Mouse (Mus musculus): ENCODE data around the gene Hist3h2ba.

Gene Hist3h2ba

DNA sequence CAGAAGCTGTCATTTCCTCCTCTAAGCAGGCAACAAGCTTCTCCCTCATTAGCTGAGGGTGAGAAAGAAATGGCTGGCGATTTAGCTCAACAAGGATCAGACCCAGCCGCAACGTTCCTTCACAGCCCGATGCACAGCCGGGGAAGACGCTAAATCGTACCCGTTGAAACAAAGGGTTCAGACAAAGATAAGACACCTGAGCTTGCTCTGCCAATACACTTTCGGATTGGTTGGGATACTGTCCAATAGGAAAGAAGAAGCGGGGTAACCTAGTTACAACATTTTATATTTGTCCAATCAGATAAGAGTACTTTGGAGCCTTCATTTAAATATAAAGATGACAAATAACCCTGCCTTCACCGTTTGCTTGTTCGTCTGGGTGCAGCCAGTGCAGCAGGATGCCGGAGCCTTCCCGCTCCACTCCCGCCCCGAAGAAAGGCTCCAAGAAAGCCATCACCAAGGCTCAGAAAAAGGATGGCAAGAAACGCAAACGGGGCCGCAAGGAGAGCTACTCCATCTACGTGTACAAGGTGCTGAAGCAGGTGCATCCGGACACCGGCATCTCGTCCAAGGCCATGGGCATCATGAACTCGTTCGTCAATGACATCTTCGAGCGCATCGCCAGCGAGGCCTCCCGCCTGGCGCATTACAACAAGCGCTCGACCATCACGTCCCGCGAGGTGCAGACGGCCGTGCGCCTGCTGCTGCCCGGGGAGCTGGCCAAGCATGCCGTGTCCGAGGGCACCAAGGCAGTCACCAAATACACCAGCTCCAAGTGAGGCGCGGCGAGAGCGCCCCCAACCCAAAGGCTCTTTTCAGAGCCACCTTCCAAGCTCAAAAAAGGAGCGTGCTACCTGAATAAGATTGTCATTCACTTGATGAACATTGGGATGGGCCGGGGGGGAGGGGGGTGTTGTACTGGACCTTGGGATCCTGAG is at the start of gene Hist3h2ba:
TSS of gene Hist3h2ba (plus strand) at position 379 of the 938 bp plus-strand sequence.
- in situ Hi-C loops (cut with MboI; ENCODE audit: low pct_unique_long_range_greater_than_20kb in 1 of 2, low sequenced_read_pairs in 2 of 2, unreplicated experiment in 1 of 2), result no loop called here

DNA sequence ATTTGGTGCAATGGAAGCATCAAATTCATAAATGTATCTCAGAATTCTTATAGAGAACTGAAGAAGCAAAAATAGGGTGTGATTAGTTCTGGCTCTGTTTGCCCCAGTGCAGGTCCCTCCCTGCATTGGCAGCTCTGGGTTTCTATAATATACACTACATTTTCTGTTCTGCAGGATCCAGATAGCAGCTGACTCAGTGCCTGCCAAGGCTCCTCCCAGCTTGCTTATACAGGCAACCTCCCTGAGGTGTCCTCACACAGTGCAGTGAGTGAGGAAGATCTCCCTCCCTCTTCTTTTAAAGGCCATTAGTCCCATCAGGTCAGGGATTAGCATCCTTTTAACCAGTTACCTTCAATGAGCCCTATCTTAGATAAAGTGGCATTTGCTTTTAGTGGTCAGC is 47.6 kb upstream of the Hist3h2ba start:
- in situ Hi-C loops (cut with MboI; ENCODE audit: low pct_unique_long_range_greater_than_20kb in 1 of 2, low sequenced_read_pairs in 2 of 2, unreplicated experiment in 1 of 2), result no loop called here

DNA sequence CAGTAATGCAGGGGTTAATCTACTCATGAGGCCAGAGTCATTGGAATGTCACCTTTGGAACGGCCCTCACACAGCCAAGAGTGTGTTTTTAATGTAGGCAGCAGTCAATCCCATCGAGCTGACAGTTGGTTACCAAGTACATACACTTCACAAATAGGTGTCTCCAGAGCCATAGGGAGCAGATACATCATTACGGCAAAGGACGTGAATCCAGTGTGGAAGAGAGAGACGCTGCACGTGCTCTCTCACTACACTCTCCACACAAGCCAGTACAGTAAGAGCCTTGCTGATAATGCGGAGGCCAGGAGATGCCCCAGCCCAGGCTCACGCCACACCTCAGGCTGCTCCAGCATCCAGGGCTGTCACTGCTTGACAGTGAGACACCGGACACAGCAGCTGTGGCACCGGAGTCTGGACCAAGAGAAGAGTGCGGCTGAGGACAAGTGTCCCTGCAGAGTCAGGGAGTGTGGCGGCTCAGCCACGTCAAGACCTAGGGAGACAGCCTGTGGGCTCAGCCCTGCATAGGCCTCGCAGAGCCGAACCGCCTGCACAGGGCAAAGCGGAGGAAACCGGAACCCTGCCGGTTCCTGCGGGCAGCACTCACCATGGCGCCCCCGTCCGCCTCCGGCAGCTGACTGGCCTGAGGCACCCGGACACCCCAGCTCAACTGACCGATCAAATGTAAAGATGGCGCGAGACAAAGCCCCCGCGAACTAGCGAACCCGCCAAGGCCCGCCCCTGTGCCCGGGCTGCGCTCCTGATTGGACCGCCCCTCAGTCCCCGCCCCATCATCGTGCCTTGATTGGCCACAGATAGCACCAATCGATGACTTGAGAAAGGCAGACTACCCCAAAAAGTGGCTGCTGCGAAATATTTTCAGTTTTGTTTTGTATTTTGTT is 45.0 kb upstream of the Hist3h2ba start, which contains the start of gene Zfp39:
TSS of gene Zfp39 (minus strand) at position 715 of the 899 bp plus-strand sequence.
- in situ Hi-C loops (cut with MboI; ENCODE audit: low pct_unique_long_range_greater_than_20kb in 1 of 2, low sequenced_read_pairs in 2 of 2, unreplicated experiment in 1 of 2), result no loop called here

DNA sequence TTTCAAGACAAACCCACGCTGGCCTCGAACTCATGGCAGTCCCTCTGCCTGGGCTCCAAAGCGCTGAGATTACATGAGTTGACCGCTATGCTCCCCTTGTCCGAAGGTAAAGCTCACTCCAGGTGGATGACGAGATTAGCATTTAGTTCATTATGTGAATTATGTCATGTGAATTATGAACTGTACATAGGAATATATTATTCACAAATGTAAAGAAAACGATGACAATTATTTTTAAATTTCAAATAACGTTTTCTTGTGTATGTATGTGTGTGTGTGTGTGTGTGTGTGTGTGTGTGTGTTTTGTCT is 44.4 kb upstream of the Hist3h2ba start:
- in situ Hi-C loops (cut with MboI; ENCODE audit: low pct_unique_long_range_greater_than_20kb in 1 of 2, low sequenced_read_pairs in 2 of 2, unreplicated experiment in 1 of 2), result no loop called here

DNA sequence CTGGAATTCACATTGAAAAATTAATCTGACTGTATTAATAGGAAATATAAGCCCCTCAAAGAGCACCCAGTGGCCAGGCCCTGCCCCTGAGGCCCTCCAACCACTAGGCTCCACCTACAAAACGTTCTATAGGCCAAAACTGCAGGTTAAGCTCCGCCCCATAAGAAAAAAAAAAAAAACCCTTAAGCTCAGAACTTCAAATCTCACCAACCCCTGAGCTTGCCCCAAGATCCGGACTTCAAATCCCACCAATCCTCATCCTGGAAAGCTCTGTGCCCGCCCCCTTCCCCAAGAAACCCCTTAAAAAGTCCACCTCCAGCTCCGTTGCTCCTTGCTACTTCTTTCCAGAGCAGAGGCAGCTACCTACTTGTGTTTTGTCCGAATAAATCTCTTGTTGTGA is 43.9 kb upstream of the Hist3h2ba start:
- in situ Hi-C loops (cut with MboI; ENCODE audit: low pct_unique_long_range_greater_than_20kb in 1 of 2, low sequenced_read_pairs in 2 of 2, unreplicated experiment in 1 of 2), result no loop called here

DNA sequence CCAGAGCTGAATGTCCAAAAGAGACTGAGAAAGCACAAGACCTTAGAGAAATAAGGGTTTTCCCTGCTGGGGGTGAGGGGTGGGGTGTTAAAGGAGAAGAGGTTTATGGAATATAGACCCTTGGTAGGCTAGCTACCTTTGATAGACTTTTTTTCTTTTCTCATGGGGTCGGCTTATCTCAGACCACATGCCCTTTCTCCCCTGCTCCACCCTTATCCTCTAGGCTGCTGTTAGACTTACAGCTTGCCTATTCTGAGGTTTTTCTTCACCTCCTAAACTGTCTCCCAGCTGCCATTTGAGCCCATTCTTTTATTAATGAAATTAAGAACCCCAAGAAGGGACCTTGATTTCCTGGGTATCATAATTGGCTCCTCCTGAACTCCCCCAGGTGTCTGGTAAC is 34.9 kb upstream of the Hist3h2ba start:
- in situ Hi-C loops (cut with MboI; ENCODE audit: low pct_unique_long_range_greater_than_20kb in 1 of 2, low sequenced_read_pairs in 2 of 2, unreplicated experiment in 1 of 2), result no loop called here

DNA sequence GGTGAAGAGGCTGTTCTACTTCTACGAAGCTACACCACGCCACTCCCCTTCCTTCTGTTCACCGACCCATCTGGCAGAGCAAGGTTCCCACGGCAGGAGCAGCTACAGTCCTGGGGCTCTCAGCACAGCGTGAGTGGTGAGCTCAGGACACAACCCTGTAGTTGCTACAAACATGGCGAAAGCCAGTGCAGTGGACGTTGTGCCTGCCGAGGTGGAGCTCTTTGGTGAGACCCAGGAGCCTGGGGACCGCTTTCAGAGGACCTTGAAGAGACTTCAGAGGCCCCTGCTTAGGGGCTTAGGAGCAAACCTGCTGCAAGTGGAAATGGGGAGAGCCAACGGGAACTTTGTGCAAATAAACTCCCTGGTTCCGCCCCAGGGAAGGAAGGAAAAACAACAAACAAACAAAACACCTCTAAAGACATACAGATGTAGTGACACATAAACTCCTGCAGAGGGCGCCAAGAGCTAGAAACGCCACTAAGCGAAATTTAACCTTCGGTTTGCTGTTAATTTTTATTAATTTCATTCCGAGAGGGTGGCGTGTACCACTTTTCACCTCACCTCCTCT is 34.2 kb upstream of the Hist3h2ba start:
- in situ Hi-C loops (cut with MboI; ENCODE audit: low pct_unique_long_range_greater_than_20kb in 1 of 2, low sequenced_read_pairs in 2 of 2, unreplicated experiment in 1 of 2), result no loop called here

DNA sequence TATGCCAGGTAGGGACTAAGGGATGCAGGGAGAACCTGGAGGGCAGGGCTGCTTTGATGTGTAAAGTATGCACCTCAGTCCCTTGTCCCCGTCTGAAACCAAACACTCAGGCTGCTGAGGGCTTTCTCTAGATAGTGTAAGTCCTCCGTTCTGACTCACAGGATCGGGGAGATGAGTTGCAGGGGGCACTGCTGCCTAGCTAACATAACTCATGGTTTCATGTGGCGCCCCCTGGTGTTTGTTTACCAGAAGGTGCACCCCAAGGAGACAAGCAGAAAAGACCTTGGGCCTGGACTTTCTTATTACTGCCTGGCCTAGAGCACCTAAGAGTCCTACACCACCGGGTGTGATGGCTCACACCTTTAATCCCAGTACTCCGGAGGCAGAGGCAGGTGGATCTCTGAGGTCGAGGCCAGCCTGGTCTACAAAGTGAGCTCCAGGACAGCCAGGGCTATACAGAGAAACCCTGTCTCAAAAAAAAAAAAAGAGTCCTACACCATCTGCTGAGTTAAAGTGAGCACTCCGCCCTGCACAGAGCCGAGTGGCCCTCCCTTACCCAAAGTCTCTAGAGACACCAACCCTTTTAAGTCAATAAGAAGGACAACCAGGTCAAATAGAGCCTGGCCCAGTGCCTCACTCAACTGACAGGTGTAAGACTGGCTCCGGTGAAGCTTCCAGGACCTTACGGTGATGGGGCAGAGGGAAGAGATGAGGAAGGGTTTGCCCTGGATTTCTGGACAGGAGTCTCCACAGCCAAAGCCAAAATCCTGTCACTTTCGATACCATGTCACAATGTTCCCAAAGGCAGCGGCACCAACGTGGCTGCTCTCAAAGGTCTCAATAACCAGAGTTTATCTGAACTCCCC is 31.6 kb upstream of the Hist3h2ba start:
- in situ Hi-C loops (cut with MboI; ENCODE audit: low pct_unique_long_range_greater_than_20kb in 1 of 2, low sequenced_read_pairs in 2 of 2, unreplicated experiment in 1 of 2), result no loop called here

DNA sequence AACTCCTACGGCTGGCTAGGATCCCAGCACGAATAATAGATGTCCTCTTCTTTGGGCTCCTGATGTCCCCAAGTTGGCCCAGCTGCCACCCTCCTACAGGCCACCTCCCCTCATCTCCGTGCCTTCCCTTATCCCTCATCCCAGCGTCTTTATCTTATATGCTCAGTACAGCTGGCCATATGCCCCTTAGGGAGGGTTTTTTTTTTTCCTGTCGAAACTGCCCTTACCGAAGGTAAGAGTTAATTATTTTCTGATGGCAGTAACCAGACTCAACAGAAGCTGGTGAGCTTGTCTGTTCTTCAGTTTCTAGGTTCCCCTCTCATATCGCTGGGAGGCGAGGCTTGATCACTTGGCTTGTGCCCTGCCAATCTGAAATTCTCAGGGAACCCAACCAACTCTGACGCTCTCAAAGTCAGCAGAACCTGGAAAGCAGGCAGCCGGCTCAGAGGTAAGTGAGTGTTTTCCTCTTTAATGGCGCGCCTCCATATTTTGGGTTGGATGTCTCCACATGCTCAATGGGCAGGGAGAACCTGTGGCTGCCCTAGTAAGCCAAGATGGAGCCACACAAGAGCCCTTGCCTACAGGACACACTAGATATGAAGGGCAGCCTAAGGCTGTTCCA is 30.9 kb upstream of the Hist3h2ba start, which contains the start of gene Btnl10:
TSS of gene Btnl10 (plus strand) at position 164 of the 622 bp plus-strand sequence.
- in situ Hi-C loops (cut with MboI; ENCODE audit: low pct_unique_long_range_greater_than_20kb in 1 of 2, low sequenced_read_pairs in 2 of 2, unreplicated experiment in 1 of 2), result no loop called here

DNA sequence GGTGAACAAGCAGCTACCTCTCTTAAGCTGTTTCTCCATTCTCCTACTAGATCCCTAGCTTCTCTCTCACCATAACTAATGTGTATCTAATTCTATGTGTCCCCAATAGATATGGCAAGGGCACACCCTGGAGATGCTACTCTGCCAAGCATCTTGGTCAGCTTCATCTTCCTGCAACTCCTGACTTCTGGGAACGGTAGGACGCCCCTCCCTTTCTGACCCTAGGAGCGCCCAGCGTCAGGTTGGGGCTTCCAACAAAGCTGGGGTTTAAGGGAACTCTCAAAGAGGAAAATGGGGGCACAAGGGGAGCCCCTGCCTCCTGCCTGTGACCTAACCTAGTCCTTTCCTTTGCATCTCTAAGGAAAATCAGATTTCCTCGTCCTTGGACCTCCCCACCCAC is 30.0 kb upstream of the Hist3h2ba start:
- in situ Hi-C loops (cut with MboI; ENCODE audit: low pct_unique_long_range_greater_than_20kb in 1 of 2, low sequenced_read_pairs in 2 of 2, unreplicated experiment in 1 of 2), result no loop called here

DNA sequence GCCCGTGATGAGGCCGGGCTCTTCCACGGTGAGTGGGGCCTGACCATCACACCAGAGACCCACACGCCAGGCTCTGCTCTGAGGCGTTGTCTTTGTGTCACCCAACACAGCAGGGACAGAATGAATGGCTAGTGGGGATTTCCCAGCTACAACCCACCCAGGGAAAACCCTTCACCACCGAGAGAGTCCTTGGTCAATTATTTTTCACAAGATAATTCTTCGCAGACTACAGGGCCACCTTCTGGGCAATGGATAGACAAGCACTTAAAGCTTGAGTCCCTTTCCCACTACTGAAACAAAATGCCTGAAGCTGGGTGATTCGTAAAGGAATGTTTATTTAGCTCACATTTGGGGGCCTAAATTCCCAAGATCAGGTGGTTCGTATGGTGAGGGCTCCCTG is 26.3 kb upstream of the Hist3h2ba start:
- in situ Hi-C loops (cut with MboI; ENCODE audit: low pct_unique_long_range_greater_than_20kb in 1 of 2, low sequenced_read_pairs in 2 of 2, unreplicated experiment in 1 of 2), result no loop called here

DNA sequence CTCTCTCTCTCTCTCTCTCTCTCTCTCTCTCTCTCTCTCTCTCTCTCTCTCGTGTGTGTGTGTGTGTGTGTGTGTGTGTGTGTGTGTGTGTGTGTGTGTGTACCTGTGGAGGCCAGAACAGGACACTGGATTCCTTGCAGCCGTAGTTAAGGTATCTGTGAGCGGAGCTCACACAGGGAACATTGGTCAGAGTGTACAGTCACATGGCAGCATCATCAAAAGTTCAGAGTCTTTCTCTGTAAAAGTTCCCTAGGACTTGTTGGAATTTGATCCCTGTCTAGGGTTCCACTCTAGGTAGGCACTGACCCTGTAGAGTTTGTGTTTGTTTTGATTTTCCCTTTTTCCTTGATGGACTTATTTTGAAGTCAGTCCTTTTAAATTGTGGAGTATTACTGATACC is 22.1 kb upstream of the Hist3h2ba start:
- in situ Hi-C loops (cut with MboI; ENCODE audit: low pct_unique_long_range_greater_than_20kb in 1 of 2, low sequenced_read_pairs in 2 of 2, unreplicated experiment in 1 of 2), result no loop called here

DNA sequence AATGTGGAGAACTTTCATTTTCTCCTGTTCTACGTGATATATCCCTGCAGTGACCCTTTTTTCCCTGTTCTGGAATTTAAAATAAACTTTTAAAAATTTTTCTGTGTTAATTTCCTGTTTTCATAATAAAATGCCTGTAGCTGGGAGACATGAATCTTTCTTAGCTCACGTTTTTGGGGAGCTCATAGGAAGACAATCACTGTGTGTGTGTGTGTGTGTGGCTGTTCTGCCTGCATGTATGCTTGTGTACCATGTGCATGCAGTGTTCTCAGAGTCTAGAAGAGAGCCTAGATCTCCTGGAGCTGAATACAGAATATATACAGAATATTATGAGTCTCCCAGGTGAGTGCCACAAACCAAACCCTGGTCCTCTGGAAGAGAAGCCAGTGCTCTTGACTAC is 21.7 kb upstream of the Hist3h2ba start:
- in situ Hi-C loops (cut with MboI; ENCODE audit: low pct_unique_long_range_greater_than_20kb in 1 of 2, low sequenced_read_pairs in 2 of 2, unreplicated experiment in 1 of 2), result no loop called here

DNA sequence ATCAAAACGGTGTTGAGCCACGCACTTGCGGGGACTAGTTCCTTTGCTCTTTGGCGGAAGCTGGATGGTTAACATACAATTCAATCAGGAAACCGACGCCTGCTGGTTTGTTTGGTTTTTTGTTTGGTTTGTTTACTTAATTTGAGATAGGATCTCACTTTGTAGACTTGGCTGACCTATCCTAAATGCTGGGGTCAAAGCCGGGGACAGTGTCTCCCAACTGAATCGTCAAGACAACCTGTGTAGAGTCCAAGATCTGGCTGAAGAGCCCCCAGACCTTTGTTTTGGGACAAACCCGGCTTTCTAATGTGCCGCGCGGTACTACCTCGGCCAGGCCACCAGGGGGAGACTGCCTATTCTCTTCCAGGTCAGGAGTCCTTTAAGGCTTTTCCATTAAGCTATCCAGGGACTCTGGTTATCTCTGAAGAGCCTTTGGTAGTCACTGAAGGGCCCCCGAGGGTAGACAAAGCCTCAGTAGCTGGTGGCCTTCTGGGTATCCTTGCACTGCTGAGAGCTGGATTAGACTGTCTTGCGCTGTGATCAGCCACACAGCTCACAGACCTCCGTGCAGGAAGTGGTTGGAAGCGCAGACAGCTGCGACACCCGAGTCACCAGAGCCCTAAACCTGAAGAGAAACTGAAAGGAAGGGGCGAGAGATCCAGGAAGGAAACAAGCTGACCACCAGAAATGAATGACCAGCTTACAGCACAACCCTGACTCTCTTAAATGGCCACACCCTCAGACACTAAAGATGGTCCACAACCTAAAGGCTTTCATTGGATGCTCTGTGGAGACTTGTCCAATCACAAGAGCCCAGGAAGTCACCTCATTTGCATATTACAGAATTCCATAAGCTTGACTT is 20.7 kb upstream of the Hist3h2ba start:
- in situ Hi-C loops (cut with MboI; ENCODE audit: low pct_unique_long_range_greater_than_20kb in 1 of 2, low sequenced_read_pairs in 2 of 2, unreplicated experiment in 1 of 2), result no loop called here

DNA sequence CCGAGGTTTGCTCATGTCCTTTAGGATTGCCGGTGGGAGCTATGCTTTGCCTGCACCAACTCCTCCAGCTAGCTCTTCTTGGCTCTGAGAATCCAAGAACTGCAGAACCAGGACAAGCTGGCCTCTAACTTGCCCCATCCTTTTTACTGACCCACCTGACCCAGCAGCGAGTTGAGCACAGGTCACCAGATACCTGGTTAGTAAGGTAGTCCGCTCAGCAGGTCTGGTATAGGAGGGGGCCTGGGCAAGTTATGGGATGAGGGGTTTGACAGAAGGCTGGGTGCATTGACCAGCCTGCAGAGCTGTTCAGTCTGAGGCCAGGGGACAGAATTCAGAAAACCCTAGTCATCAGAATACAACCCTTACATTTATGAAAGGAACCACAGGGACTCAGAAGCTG is 19.7 kb upstream of the Hist3h2ba start:
- in situ Hi-C loops (cut with MboI; ENCODE audit: low pct_unique_long_range_greater_than_20kb in 1 of 2, low sequenced_read_pairs in 2 of 2, unreplicated experiment in 1 of 2), result no loop called here

DNA sequence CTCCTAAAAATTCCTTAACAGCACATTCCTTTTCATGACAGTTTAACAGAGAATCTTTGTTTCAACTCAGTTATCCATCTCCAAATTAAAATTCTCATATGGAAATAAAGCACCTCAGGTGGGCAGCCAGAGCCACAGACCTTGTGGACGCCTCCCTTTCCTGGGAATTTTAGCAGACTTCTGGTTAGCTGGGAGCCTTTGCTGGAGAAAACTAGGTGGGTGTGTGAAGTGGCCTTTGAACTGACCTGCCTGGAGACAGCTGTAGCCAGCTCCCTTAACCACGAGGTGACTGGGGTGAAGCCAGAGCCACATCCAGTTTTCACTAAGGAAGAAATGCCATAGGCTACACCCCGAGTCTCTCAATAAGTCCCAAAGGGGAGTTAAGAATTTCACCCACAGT is 19.1 kb upstream of the Hist3h2ba start:
- in situ Hi-C loops (cut with MboI; ENCODE audit: low pct_unique_long_range_greater_than_20kb in 1 of 2, low sequenced_read_pairs in 2 of 2, unreplicated experiment in 1 of 2), result no loop called here

DNA sequence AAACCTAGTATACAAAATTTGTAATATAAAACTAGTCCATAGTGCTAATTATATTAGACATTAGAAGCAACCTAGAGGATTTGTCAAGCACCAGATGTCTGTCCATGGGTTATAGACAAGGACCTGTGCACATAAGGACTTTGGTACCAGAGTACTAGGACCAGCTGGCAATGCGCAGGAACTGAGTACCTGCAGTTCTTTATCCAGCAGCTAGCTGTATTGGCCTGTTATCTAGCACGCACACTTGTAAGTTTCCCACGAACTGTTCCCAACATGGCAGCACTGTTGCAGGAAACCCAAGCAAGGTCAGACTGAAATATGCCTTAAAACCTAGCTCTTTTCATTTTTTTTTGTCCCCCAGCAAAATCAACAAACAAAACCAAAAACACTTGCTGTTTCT is 18.5 kb upstream of the Hist3h2ba start:
- in situ Hi-C loops (cut with MboI; ENCODE audit: low pct_unique_long_range_greater_than_20kb in 1 of 2, low sequenced_read_pairs in 2 of 2, unreplicated experiment in 1 of 2), result no loop called here
